Mouse (Mus musculus): Measurements from ENCODE around the gene Fbxl17. TPM values are rescaled to one million over a fixed set of nuclear protein-coding genes. Genes with fewer than 3 reads are reported as not detected.

Fbxl17 gene
- polyA plus RNA-seq, 1 experiment from 2014 or later: 13.6 TPM

DNA sequence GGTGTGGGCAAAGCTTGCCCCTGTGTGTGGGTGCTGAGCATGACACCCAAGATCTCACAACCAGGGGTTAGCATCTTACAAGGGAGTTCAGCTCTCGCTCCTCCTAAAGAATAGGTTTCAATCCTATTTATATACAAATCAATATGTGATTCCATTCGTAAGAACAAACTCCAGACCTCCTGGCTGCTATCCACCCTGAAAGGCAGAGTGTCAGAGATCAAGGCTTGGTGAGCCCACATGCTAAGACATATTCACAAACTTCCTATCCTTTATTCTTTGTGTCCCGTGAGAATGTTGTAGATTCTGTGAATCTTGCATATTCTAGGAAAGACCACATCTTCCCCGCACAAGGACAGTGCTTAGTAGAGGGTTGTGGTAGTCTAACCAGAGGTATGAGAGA lies 108.9 kb downstream of the Fbxl17 start:
- Histone ChIP-seq H3K4me1 (replicated peaks) (no peaks in the 10 kb centered on the region), H3K27me3 (no peaks in the 10 kb centered on the region), H3K36me3 (no peaks in the 10 kb centered on the region), H3K9ac (no peak overlapping the region), H3K4me3 (no peak overlapping the region), H3K9me3 (no peaks in the 10 kb centered on the region), H3K4me2 (no peak overlapping the region), H3K27ac (replicated peaks) (no peak overlapping the region)
- 77% methylated on average over 4 of the region's 4 CpGs for WGBS
- ATAC-seq (ENCODE audit: low FRiP score, low read depth): no peak

DNA sequence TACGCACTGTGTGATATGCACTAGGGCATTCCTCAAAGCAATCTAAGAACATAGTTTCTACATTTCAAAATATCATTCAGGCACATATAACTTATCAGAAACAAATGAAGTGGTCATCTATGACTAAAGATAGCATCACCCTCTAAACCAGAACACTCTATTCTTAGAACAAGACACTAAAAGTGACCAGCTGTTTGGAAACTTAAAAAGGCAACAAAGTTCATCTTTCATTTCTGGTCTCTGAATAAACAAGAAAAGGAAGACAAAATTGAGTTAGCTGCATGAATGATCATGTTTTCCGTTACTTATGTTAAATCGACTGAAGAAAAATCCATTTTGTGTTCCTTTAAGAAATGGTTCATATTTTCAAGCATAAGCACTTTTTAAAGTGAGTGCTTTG lies 128.8 kb downstream of the Fbxl17 start:
- Histone ChIP-seq H3K27me3 (no peaks in the 10 kb centered on the region), H3K4me2 (no peak overlapping the region), H3K9me3 (no peaks in the 10 kb centered on the region), H3K36me3 (peaks cover 4% of the 10 kb centered on the region; the same call in 1 of the 2 replicates), H3K9ac (no peak overlapping the region), H3K4me3 (no peak overlapping the region), H3K27ac (replicated peaks) (no peak overlapping the region), H3K4me1 (replicated peaks) (peaks cover 8% of the 10 kb centered on the region; the same call in 1 of the 2 replicates)
- 58% methylated on average over 3 of the region's 3 CpGs for WGBS
- ATAC-seq (ENCODE audit: low FRiP score, low read depth): no peak

DNA sequence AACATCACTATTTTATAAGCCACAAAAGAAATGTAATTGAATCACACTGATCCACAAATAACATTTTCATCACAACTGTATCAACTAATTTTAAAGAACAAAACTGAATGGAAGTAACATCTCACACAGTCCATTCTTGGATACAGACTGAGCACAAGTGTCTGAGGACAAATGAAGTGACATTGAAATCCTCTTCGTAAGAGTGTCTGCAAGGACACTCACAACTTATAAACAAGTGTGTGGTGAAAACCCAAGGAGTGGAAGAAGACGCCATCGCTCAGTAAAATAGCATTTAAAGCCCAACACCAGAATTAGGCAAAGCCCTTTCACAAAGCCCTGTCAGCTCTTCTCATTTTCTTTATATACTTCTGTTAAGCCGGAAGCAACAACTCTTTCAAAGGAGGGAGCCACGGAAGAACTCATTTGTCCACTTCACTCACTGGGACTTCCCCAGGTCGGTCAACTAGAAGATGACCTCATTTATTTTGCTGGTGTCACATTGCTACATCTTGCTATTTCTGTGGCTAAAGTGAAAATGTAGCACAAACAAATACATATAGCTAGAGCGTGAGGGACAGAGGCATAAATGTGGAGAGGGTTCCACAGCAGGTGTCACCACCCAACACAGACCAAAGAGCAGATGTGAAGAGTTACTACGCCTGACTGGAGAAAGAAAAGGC lies 130.0 kb downstream of the Fbxl17 start:
- 54% methylated on average over 8 of the region's 8 CpGs for WGBS
- H3K9ac ChIP-seq: no peak overlapping the region
- ATAC-seq (ENCODE audit: low FRiP score, low read depth): no peak
- H3K36me3 ChIP-seq: no peaks in the 10 kb centered on the region
- no peak overlapping the region for H3K27ac ChIP-seq (replicated peaks)
- peaks cover 9% of the 10 kb centered on the region; the same call in 1 of the 2 replicates for H3K4me1 ChIP-seq (replicated peaks)
- no peaks in the 10 kb centered on the region for H3K27me3 ChIP-seq
- H3K9me3 ChIP-seq: no peaks in the 10 kb centered on the region
- H3K4me3 ChIP-seq: no peak overlapping the region
- H3K4me2 ChIP-seq: no peak overlapping the region

DNA sequence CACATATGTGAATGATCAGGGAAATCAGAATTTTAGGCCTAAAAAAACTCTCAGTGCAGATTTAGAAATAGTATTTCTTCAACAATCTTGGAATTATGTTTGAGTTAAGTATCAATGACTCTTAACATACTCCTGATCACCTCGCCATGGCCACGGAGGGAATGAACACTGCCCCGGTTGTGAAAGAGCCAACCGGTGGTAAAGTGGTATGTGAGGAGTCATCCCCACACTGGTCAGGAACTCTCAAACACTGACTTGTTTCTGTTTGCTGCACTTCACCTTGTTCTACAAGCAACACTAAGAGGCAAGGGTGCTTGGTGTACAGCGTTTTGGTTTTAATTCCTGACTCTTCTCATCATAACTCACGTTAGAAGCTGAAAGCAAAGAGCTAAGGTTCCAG lies 132.3 kb downstream of the Fbxl17 start:
- no peak overlapping the region for H3K4me3 ChIP-seq
- H3K27me3 ChIP-seq: no peaks in the 10 kb centered on the region
- H3K27ac ChIP-seq (replicated peaks): no peak overlapping the region
- H3K4me2 ChIP-seq: no peak overlapping the region
- 90% methylated on average over 6 of the region's 6 CpGs for WGBS
- H3K36me3 ChIP-seq: no peaks in the 10 kb centered on the region
- peaks cover 9% of the 10 kb centered on the region; the same call in 1 of the 2 replicates for H3K4me1 ChIP-seq (replicated peaks)
- H3K9ac ChIP-seq: no peak overlapping the region
- H3K9me3 ChIP-seq: no peaks in the 10 kb centered on the region
- ATAC-seq (ENCODE audit: low FRiP score, low read depth): no peak

DNA sequence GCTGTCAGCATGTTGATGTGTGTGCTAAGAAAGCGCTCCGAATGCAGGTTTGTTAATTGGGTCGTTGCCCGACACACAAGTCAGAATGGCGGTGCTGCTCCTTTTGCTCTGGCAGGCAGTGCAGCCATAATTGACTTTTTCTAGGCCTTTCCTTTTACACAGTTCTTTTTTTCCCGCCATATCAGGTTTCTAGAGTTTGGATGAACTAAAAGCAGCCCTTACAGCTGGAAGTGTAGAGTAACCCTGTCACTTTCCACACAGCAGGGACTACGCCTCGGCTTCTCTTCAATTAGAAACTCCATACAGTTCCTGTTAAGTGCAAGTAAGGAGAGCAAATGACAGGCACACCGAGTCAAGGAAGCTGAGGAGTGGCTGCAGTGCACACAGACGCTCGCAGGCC lies 133.8 kb downstream of the Fbxl17 start:
- peaks cover 9% of the 10 kb centered on the region; the same call in 1 of the 2 replicates for H3K4me1 ChIP-seq (replicated peaks)
- no peak for ATAC-seq (ENCODE audit: low FRiP score, low read depth)
- WGBS: 50% methylated on average over 11 of the region's 11 CpGs

DNA sequence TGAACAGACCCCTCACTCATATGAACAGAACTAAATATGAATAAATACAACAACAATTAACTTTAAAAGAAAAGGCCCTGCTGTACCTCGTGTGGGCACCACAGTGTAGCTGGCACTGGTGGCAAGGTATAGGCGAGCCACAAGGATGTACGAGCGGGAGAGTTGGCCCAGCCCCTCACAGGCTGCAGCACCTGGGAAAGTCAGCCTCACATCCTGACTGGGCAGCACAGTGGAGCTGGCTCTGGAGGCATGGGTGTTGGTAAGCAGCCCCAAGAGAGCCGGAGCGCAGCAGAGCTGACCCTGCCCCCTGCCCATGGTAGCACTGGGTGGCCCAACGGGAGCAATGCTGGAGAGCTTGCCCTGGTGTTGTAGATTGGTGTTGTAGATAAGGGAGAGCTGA lies 135.2 kb downstream of the Fbxl17 start:
- H3K4me2 ChIP-seq: no peak overlapping the region
- H3K9ac ChIP-seq: no peak overlapping the region
- 0 out of 2 replicates have a peak, but pooled peaks have one; percentile 43 for ATAC-seq (ENCODE audit: low FRiP score, low read depth)
- no peak overlapping the region for H3K27ac ChIP-seq (replicated peaks)
- 95% methylated on average over 7 of the region's 7 CpGs for WGBS
- peaks cover 4% of the 10 kb centered on the region; the same call in 1 of the 2 replicates for H3K4me1 ChIP-seq (replicated peaks)
- no peaks in the 10 kb centered on the region for H3K27me3 ChIP-seq
- H3K4me3 ChIP-seq: no peak overlapping the region
- no peaks in the 10 kb centered on the region for H3K36me3 ChIP-seq
- no peaks in the 10 kb centered on the region for H3K9me3 ChIP-seq

More for the DNA sequence above, 133.8 kb downstream of the Fbxl17 start:
- no peak overlapping the region for H3K4me3 ChIP-seq
- no peak overlapping the region for H3K4me2 ChIP-seq
- H3K36me3 ChIP-seq: no peaks in the 10 kb centered on the region
- no peak overlapping the region for H3K9ac ChIP-seq
- no peaks in the 10 kb centered on the region for H3K9me3 ChIP-seq
- no peaks in the 10 kb centered on the region for H3K27me3 ChIP-seq
- no peak overlapping the region for H3K27ac ChIP-seq (replicated peaks)

DNA sequence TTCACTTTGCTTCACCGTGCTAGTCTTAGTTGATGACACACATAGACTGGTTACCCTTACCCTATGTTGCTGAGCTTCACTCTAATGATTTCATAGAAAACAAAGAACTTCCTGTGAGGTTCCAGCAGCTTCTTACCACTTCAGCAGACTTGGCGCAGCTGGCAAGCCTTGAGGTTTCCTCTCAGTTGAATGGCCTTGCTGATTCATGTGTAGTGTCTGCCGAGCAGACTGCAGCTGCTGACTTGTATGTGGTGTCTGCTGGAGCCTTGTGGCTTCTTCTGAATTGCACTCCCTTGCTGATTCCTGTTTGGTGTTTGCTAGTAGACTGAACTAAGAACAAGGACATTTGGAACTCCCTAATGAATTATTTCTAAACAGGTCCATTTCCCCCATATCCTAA lies 137.6 kb downstream of the Fbxl17 start:
- Histone ChIP-seq H3K4me1 (replicated peaks) (peaks cover 4% of the 10 kb centered on the region; the same call in 1 of the 2 replicates), H3K4me2 (no peak overlapping the region), H3K27ac (replicated peaks) (no peak overlapping the region), H3K9me3 (no peaks in the 10 kb centered on the region), H3K4me3 (no peak overlapping the region), H3K36me3 (no peaks in the 10 kb centered on the region), H3K9ac (no peak overlapping the region), H3K27me3 (no peaks in the 10 kb centered on the region)
- ATAC-seq (ENCODE audit: low FRiP score, low read depth): no peak
- WGBS: 77% methylated on average over 3 of the region's 3 CpGs

DNA sequence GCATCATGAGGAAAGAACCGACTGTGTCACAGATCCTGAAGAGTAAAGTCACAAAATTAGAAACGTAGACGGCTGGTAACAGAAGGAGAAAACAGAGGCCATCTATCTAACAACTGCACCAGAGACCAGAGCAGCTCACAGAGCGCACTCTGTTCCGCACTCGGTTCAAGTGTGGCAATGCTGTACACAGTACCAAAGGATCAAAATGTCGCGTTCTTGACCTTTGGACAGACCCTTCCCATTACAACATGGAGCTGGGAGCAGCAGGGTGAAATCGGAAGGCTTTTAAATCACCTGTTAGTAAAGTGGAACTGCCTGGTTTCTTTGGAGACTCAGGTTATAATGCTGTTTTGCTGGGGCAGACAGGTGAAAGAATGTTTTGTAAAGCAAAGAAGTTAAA lies 138.1 kb downstream of the Fbxl17 start:
- Histone ChIP-seq H3K27ac (replicated peaks) (no peak overlapping the region), H3K9me3 (no peaks in the 10 kb centered on the region), H3K4me2 (no peak overlapping the region), H3K27me3 (no peaks in the 10 kb centered on the region), H3K9ac (no peak overlapping the region), H3K36me3 (no peaks in the 10 kb centered on the region), H3K4me1 (replicated peaks) (peaks cover 4% of the 10 kb centered on the region; the same call in 1 of the 2 replicates), H3K4me3 (no peak overlapping the region)
- WGBS: 96% methylated on average over 9 of the region's 9 CpGs
- ATAC-seq (ENCODE audit: low FRiP score, low read depth): no peak

DNA sequence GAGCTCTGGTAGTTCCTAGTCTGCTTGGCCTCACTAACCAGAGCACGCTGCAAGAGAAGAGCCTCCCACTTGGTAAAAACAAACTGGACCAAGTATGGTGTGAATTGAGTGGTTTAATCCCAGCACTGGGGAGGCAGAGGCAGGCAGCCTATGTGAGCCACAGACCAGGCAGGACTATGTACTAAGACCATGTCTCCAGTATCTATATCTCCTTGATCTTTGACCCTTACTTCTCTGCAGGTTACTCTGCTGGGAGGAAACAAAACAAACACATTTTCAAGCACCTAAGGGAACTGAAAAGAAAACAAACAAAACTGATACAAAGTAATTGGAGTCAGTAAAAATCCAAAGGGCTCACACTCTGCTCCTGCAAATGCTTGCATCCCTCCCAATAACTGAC lies 141.0 kb downstream of the Fbxl17 start:
- no peak overlapping the region for H3K4me2 ChIP-seq
- no peak overlapping the region for H3K4me3 ChIP-seq
- no peaks in the 10 kb centered on the region for H3K9me3 ChIP-seq
- H3K36me3 ChIP-seq: no peaks in the 10 kb centered on the region; the same call in 1 of the 2 replicates
- no peaks in the 10 kb centered on the region for H3K4me1 ChIP-seq (replicated peaks)
- 86% methylated on average over 1 of the region's 1 CpGs for WGBS
- H3K9ac ChIP-seq: no peak overlapping the region
- ATAC-seq (ENCODE audit: low FRiP score, low read depth): no peak
- no peak overlapping the region for H3K27ac ChIP-seq (replicated peaks)
- H3K27me3 ChIP-seq: no peaks in the 10 kb centered on the region

DNA sequence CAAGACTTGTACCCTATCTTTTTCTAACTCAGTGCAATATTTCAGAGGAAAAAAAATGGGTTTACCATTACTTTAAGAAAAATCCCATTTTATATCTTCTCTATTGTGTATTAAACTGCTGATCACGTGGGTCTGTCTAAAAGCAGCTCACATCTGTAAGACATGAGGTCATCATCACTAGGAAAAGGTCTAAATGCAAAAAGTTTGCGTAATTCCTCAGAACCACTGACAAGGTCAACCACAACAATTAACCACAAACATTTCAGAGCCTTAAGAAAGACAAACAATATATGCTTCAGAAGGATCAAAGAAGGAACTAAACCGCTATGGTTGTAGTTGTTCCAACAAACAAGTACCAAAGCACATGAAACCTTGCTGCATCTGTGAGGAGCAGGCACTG lies 143.6 kb downstream of the Fbxl17 start:
- H3K27me3 ChIP-seq: no peaks in the 10 kb centered on the region
- no peak overlapping the region for H3K4me3 ChIP-seq
- H3K4me1 ChIP-seq (replicated peaks): no peaks in the 10 kb centered on the region
- no peak for ATAC-seq (ENCODE audit: low FRiP score, low read depth)
- no peak overlapping the region for H3K4me2 ChIP-seq
- no peak overlapping the region for H3K9ac ChIP-seq
- H3K9me3 ChIP-seq: no peaks in the 10 kb centered on the region
- H3K36me3 ChIP-seq: no peaks in the 10 kb centered on the region; the same call in 1 of the 2 replicates
- no peak overlapping the region for H3K27ac ChIP-seq (replicated peaks)
- 88% methylated on average over 3 of the region's 3 CpGs for WGBS

DNA sequence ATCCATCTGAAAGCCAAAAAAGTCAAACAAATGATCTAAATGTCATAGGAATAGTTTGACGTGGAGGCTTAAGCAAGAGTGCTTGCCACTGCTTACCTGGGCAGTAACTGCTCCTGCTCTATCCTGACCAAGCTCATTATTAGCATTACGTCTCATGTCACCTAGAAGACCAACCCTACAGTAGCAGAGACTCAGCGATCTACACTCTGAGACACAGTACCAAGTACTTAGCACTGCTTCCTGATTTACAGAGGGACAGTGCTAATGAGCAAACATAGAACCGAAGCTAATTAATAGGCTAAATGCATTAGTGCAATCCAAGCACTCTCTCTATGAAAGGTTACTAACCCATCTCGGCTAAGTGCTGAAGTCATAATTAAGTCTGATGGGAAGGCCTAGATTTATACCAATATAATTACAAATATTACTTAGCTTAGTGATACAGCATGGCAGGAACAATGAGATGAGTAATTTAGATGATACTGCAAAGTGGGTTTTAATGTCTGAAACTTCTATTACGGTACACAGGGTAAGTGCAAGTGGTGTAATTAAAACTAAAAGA lies 147.1 kb downstream of the Fbxl17 start:
- 84% methylated on average over 6 of the region's 6 CpGs for WGBS
- H3K4me2 ChIP-seq: no peak overlapping the region
- ATAC-seq (ENCODE audit: low FRiP score, low read depth): 0 out of 2 replicates have a peak, but pooled peaks have one; percentile 34

DNA sequence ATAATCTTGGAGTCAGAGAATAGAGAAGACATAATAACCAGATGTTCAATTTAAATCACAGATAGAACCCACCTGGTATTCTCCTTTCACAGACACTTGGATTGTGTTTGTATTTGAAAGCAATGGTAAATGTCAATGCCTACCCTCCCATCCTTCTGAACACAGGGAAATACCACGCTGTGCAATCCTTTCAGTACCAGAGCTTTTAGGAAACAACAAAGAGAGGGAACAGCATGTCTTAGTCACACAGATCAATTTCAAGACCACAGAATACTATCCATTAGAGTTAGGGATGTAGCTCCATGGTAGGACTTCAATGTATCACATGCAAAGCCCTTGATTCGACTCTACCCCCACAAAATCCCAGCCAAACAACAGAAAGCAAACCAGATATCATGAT lies 148.1 kb downstream of the Fbxl17 start:
- Histone ChIP-seq H3K27me3 (no peaks in the 10 kb centered on the region), H3K36me3 (no peaks in the 10 kb centered on the region; the same call in 1 of the 2 replicates), H3K9ac (no peak overlapping the region), H3K27ac (replicated peaks) (no peak overlapping the region), H3K4me1 (replicated peaks) (no peaks in the 10 kb centered on the region), H3K9me3 (no peaks in the 10 kb centered on the region), H3K4me2 (no peak overlapping the region), H3K4me3 (no peak overlapping the region)
- no peak for ATAC-seq (ENCODE audit: low FRiP score, low read depth)
- 60% methylated on average over 2 of the region's 2 CpGs for WGBS

More for the DNA sequence above, 147.1 kb downstream of the Fbxl17 start:
- no peaks in the 10 kb centered on the region; the same call in 1 of the 2 replicates for H3K36me3 ChIP-seq
- no peak overlapping the region for H3K9ac ChIP-seq
- H3K4me1 ChIP-seq (replicated peaks): no peaks in the 10 kb centered on the region
- H3K27ac ChIP-seq (replicated peaks): no peak overlapping the region
- no peak overlapping the region for H3K4me3 ChIP-seq
- no peaks in the 10 kb centered on the region for H3K27me3 ChIP-seq
- no peaks in the 10 kb centered on the region for H3K9me3 ChIP-seq

Measured in hindbrain, embryonic 15.5 days (tissue).